Mouse (Mus musculus) forebrain, embryonic 14.5 days (tissue): ENCODE results near the gene Creb5. TPM values are rescaled to one million over a fixed set of nuclear protein-coding genes. Genes with fewer than 3 reads are reported as not detected.
"Not testable (repeated sequence)": the region's sequence is repeated elsewhere in the genome, so short reads cannot be mapped to it uniquely, and the experiment has no call there.

ENCODE experiments used
- ATAC-seq: fragments of 200-750 bp; cut with Nextera tagmentation; 2 replicates; pipeline ENCODE4 v1.8.0; 2017; ENCODE audit warnings: mild to moderate bottlenecking, moderate library complexity
- DNase-seq: peaks from one replicate; pipeline ENCODE4 v3.0.0-alpha.2; 2015; ENCODE audit warnings: low spot score
- H3K27ac ChIP-seq: fragments of 300-500 bp; sonication (generic); 2 replicates; pipeline ENCODE4 v1.5.1; 2014; ENCODE audit warnings: low read depth, mild to moderate bottlenecking, control low read depth, low read length, moderate library complexity
- H3K27me3 ChIP-seq: fragments of 300-500 bp; sonication (generic); replicated peaks from 2 replicates; pipeline ENCODE4 v1.6.1; 2014; ENCODE audit warnings: low read length, control low read depth, mixed read lengths; ENCODE audit not compliant: control insufficient read depth, insufficient read depth
- H3K36me3 ChIP-seq: fragments of 300-500 bp; sonication (generic); 2 replicates; pipeline ENCODE4 v1.6.1; 2014; ENCODE audit warnings: low read length, control low read depth; ENCODE audit not compliant: control insufficient read depth, insufficient read depth
- H3K4me1 ChIP-seq: fragments of 300-500 bp; sonication (generic); 2 replicates; pipeline ENCODE4 v1.6.1; 2014; ENCODE audit warnings: antibody characterized with exemption, low read length, control low read depth; ENCODE audit not compliant: control insufficient read depth, insufficient read depth
- H3K4me2 ChIP-seq: fragments of 300-500 bp; sonication (generic); 2 replicates; pipeline ENCODE4 v1.6.1; 2014; ENCODE audit warnings: mild to moderate bottlenecking, control low read depth, low read length
- H3K4me3 ChIP-seq: fragments of 300-500 bp; sonication (generic); 2 replicates; pipeline ENCODE4 v1.5.1; 2014; ENCODE audit warnings: low read depth, low read length, control low read depth
- H3K9ac ChIP-seq: fragments of 300-500 bp; sonication (generic); 2 replicates; pipeline ENCODE4 v1.6.1; 2014; ENCODE audit warnings: mild to moderate bottlenecking, low read length, control low read depth, moderate library complexity
- H3K9me3 ChIP-seq: fragments of 300-500 bp; sonication (generic); replicated peaks from 2 replicates; pipeline ENCODE4 v1.6.1; 2016; ENCODE audit warnings: low read length, control low read depth, mixed read lengths; ENCODE audit not compliant: control insufficient read depth
- WGBS: fragments of 180-500 bp; shearing (Covaris S2); extraction: QIAGEN DNeasy Blood & Tissue Kit; methylation state at CpG from one replicate; pipeline ENCODE4 v1.1.7; 2014; 5-methylcytosine and 5-hydroxymethylcytosine counted together
- polyA plus RNA-seq: library from polyadenylated mRNA; unstranded; fragments of >200 nt; fragmentation: Nextera tagmentation; extraction: Ambion mirVana; gene quantifications from 2 replicates; pipeline ENCODE4 v1.2.1, GENCODE M21; 2014

The Creb5 gene
- polyA plus RNA-seq, 1 experiment from 2014 or later, result 8.5 TPM

- 87% methylated on average over 3 of the region's 3 CpGs for WGBS
- DNase-seq, result peak; percentile 44
- no peak overlapping the region for H3K4me2 ChIP-seq
These were observed 109.4 kb downstream of the Creb5 start for GRCm38 (mm10) chr6:53396421-53396820.

DNA sequence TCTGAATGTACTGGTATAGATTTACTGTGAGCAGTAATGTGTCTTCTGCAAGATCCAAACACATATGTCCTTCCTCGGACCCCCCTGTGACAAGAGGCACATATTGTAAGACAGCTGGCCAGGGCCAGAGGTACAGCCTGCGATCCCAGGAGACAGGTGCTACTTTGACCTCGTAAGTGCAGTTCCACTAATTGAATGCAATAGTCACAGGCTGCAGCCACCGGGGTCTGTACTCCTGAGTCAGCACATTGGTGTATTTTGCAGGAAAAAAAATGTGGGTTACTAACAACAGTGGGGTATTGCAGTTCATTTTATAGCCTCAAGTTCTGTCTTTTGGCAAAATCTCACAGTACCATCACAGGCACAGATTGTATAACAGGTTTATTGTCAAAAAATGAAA is 110.7 kb downstream of the Creb5 start:
- no peaks in the 10 kb centered on the region for H3K36me3 ChIP-seq
- no peak overlapping the region for H3K27ac ChIP-seq
- no peak overlapping the region for H3K4me3 ChIP-seq
- no peak overlapping the region for H3K9ac ChIP-seq
- no peaks in the 10 kb centered on the region for H3K27me3 ChIP-seq
- peak; percentile 50 for DNase-seq
- no peak overlapping the region for H3K4me2 ChIP-seq
- peak; percentile 2; the same call in 1 of the 2 replicates for ATAC-seq
- H3K9me3 ChIP-seq, result no peaks in the 10 kb centered on the region
- H3K4me1 ChIP-seq, result peaks cover 20% of the 10 kb centered on the region
- WGBS, result 60% methylated on average over 4 of the region's 4 CpGs

More at GRCm38 (mm10) chr6:53396421-53396820, 109.4 kb downstream of the Creb5 start:
- ATAC-seq, result no peak
- Histone ChIP-seq H3K27me3 (no peaks in the 10 kb centered on the region), H3K36me3 (no peaks in the 10 kb centered on the region), H3K27ac (no peak overlapping the region), H3K4me3 (no peak overlapping the region), H3K9ac (no peak overlapping the region), H3K4me1 (peaks cover 20% of the 10 kb centered on the region), H3K9me3 (no peaks in the 10 kb centered on the region)

- Histone ChIP-seq H3K9ac (0 out of 2 replicates have a peak overlapping the region, but pooled peaks have one; percentile 5), H3K4me2 (0 out of 2 replicates have a peak overlapping the region, but pooled peaks have one; percentile 24), H3K27ac (no peak overlapping the region; the same call in 1 of the 2 replicates), H3K4me1 (peaks cover 20% of the 10 kb centered on the region), H3K4me3 (no peak overlapping the region), H3K27me3 (no peaks in the 10 kb centered on the region), H3K36me3 (no peaks in the 10 kb centered on the region), H3K9me3 (no peaks in the 10 kb centered on the region)
- DNase-seq, result peak; percentile 41
- ATAC-seq, result no peak; the same call in 1 of the 2 replicates
- WGBS, result 36% methylated on average over 18 of the region's 18 CpGs
These were observed 111.4 kb downstream of the Creb5 start for GRCm38 (mm10) chr6:53398297-53399140.

DNA sequence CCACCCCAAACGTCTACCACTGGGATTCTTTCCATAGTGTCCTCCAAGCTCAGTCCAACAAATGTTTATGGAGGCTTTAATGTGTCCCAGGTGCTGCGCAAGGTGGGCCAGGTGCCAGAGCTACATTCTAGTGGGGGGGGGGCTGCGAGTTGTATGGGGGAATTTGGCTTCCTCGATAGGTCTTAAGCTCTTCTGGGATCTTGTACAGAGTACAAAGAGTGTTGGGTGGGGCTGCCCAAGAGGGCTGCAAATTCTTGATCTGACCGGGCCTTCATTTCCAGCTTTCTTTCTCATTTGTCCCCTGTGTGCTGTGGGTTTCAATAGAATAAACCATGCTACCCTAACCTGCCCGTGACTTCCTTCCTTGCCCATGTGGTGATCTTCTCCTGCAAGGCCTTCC is 114.3 kb downstream of the Creb5 start:
- no peak overlapping the region for H3K4me3 ChIP-seq
- H3K9me3 ChIP-seq, result no peaks in the 10 kb centered on the region
- H3K27me3 ChIP-seq, result no peaks in the 10 kb centered on the region
- DNase-seq (no peak), ATAC-seq (no peak)
- no peak overlapping the region for H3K9ac ChIP-seq
- peaks cover 10% of the 10 kb centered on the region for H3K4me1 ChIP-seq
- 85% methylated on average over 6 of the region's 6 CpGs for WGBS
- H3K27ac ChIP-seq, result no peak overlapping the region
- no peaks in the 10 kb centered on the region for H3K36me3 ChIP-seq
- no peak overlapping the region for H3K4me2 ChIP-seq

- WGBS, result 92% methylated on average over 7 of the region's 7 CpGs
These were observed 115.5 kb downstream of the Creb5 start for GRCm38 (mm10) chr6:53402551-53402950.

GRCm38 (mm10) chr6:53409183-53409582 is 122.1 kb downstream of the Creb5 start:
- H3K27ac ChIP-seq, result no peak overlapping the region
- 94% methylated on average over 6 of the region's 6 CpGs for WGBS
- no peaks in the 10 kb centered on the region for H3K9me3 ChIP-seq

More at GRCm38 (mm10) chr6:53402551-53402950, 115.5 kb downstream of the Creb5 start:
- not testable (repeated sequence) for H3K9me3 ChIP-seq, H3K36me3 ChIP-seq, H3K9ac ChIP-seq, ATAC-seq, H3K27me3 ChIP-seq, H3K4me2 ChIP-seq, H3K27ac ChIP-seq, H3K4me3 ChIP-seq, DNase-seq
- peaks cover 10% of the 10 kb centered on the region for H3K4me1 ChIP-seq

GRCm38 (mm10) chr6:53421345-53421744 is 134.3 kb downstream of the Creb5 start:
- Histone ChIP-seq H3K36me3 (no peaks in the 10 kb centered on the region), H3K27ac (no peak overlapping the region), H3K4me2 (no peak overlapping the region), H3K4me1 (no peaks in the 10 kb centered on the region), H3K27me3 (no peaks in the 10 kb centered on the region), H3K9me3 (no peaks in the 10 kb centered on the region), H3K4me3 (no peak overlapping the region), H3K9ac (no peak overlapping the region)
- no peak for DNase-seq
- WGBS, result 62% methylated on average over 3 of the region's 3 CpGs
- no peak for ATAC-seq

More at GRCm38 (mm10) chr6:53409183-53409582, 122.1 kb downstream of the Creb5 start:
- no peak overlapping the region for H3K9ac ChIP-seq
- DNase-seq (no peak), ATAC-seq (no peak)
- no peak overlapping the region for H3K4me3 ChIP-seq
- H3K4me2 ChIP-seq, result no peak overlapping the region
- H3K27me3 ChIP-seq, result no peaks in the 10 kb centered on the region
- no peaks in the 10 kb centered on the region for H3K36me3 ChIP-seq
- H3K4me1 ChIP-seq, result no peaks in the 10 kb centered on the region

DNA sequence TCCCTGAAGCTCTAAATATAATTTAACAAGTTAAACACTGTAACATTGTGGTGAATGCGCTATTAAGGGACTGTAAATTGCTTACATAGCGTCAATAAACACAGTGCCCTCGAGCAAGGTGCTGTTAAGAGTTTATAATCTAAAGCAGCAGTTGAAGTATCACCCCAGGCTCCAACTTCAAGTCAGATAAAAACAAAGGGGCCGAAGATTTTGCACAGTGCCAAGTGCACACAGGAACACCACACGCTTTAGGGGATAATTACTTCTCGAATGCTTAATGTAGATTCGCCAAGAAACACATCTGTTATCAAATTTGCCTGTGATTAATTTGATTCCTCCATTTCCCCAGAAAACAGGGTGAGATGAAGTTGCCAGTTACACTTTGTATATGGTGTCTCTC is 142.3 kb downstream of the Creb5 start:
- Histone ChIP-seq H3K27ac (no peak overlapping the region), H3K4me2 (no peak overlapping the region), H3K36me3 (no peaks in the 10 kb centered on the region), H3K9me3 (no peaks in the 10 kb centered on the region), H3K27me3 (no peaks in the 10 kb centered on the region), H3K4me1 (peaks cover 31% of the 10 kb centered on the region), H3K4me3 (no peak overlapping the region), H3K9ac (no peak overlapping the region)
- DNase-seq (peak; percentile 74), ATAC-seq (peak; percentile 75)
- WGBS, result 26% methylated on average over 7 of the region's 7 CpGs

GRCm38 (mm10) chr6:53429891-53430290 is 142.8 kb downstream of the Creb5 start:
- H3K4me2 ChIP-seq, result no peak overlapping the region
- DNase-seq, result peak; percentile 72
- no peak overlapping the region; the same call in 1 of the 2 replicates for H3K27ac ChIP-seq
- no peaks in the 10 kb centered on the region for H3K36me3 ChIP-seq
- ATAC-seq, result peak; percentile 54; the same call in 1 of the 2 replicates
- H3K9ac ChIP-seq, result no peak overlapping the region
- WGBS, result 22% methylated on average over 4 of the region's 4 CpGs
- no peaks in the 10 kb centered on the region for H3K27me3 ChIP-seq
- no peaks in the 10 kb centered on the region for H3K9me3 ChIP-seq
- no peak overlapping the region for H3K4me3 ChIP-seq
- peaks cover 31% of the 10 kb centered on the region for H3K4me1 ChIP-seq
